Mouse (Mus musculus) cerebellum, postnatal 36 days (tissue): ENCODE data around the gene Zfp454.

Source experiments
- DNase-seq, 2 experiments: peaks; one replicate each; pipeline ENCODE4 v3.0.0; 2021 to 2022; ENCODE audit warnings: mixed read lengths in 2 of 2

Zfp454 gene

GRCm38 (mm10) chr11:50887390-50888128, at the start of gene Zfp454:
Gene Zfp454 (minus strand): TSS chr11:50887651.
- DNase-seq = peak; percentile 93 to 97

- DNase-seq = no peak
These were observed 44.6 kb upstream of the Zfp454 start for GRCm38 (mm10) chr11:50932040-50932439.

GRCm38 (mm10) chr11:50931451-50931866, 44.0 kb upstream of the Zfp454 start, which contains the start of gene Zfp354b:
Gene Zfp354b (minus strand): TSS chr11:50931633.
- DNase-seq = peak; percentile 85 to 87

DNA sequence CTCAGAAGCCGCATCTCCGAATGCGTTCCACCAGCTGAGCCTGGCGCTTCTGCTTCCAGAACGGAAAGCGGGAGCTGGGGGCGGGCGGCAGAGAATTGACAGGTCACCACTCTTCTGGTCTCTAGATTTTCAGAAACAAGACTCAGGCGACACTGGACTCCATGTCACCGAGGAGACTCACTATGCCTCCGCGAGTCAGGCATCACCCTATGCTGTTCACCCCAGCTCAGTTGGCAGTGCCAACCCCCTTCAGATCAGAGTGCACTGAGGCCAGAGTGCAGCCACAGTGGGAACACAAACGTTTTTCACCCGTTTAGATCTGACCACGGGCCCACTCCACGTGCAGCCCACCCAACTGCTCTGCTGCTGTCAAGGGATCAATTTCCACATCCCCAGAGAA, 43.6 kb upstream of the Zfp454 start:
- no peak for DNase-seq

GRCm38 (mm10) chr11:50930469-50931014, 43.1 kb upstream of the Zfp454 start:
- no peak for DNase-seq

GRCm38 (mm10) chr11:50915671-50916320, 28.3 kb upstream of the Zfp454 start, which contains the start of gene Zfp2:
Gene Zfp2 (minus strand): TSS chr11:50916165.
- DNase-seq = peak; percentile 90 to 92

GRCm38 (mm10) chr11:50914461-50914860, 27.0 kb upstream of the Zfp454 start:
- no peak for DNase-seq

GRCm38 (mm10) chr11:50913301-50913700, 25.9 kb upstream of the Zfp454 start:
- no peak for DNase-seq

- no peak for DNase-seq
These were observed 20.7 kb upstream of the Zfp454 start for GRCm38 (mm10) chr11:50908136-50908535.

- DNase-seq = no peak
These were observed 9.9 kb upstream of the Zfp454 start for GRCm38 (mm10) chr11:50897359-50897758.

- DNase-seq = no peak
These were observed 5.0 kb upstream of the Zfp454 start for GRCm38 (mm10) chr11:50892441-50892840.

- peak in 1 of 2 experiments; percentile 15 for DNase-seq
These were observed 538 bp downstream of the Zfp454 start for GRCm38 (mm10) chr11:50886933-50887293.

DNA sequence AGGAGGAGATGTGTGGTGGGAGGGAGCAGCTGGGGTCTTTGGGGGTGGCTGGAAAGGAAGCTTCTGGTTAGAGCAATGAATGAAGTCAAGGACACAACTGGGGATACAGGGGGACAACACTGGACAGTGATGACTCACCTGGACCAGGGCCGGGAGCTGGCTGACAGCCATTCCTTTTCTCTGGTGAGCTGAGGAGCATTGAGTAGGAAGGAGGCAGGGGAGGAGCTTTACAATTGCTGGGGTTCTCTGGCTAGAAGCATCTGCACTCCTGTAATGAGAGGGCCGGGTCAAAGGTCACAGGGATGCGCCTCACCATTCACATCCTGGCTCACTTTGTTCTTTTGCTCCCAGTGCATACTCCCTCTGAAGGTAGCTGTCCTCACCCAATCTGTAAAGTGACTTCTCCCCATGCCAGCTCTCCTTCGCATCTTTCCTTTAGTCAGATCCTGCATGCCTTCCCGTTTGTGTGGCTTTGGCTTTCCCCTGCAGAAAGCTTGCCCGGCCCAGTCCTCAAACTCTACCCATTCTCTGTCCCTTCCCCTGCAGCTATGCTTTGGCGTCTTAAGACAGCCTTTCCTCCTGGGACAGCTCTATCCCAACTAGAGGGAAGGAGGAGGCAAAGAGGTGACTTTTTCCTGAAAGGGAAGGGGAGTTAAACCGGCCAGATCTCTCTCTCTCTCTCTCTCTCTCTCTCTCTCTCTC, 1.1 kb downstream of the Zfp454 start:
- DNase-seq = peak; percentile 38

- no peak for DNase-seq
These were observed 3.7 kb downstream of the Zfp454 start for GRCm38 (mm10) chr11:50883756-50884155.

DNA sequence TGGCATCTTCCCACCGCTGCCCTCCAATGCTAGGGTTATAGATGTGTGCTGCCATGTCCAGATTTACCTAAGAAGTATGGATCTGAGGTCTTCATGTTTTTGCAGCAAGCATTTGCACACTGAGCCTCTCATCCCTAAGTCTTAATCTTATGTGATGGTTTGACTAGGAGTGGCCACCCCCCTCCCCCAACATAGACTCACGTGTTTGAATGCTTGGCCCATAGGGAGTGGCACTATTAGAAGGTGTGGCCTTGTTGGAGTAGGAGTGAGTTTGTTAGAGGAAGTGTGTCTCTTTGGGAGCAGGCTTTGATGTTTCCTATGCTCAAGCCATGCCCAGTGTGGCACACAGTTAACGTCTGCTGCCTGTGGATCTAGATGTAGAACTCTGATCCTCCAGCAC, 8.8 kb downstream of the Zfp454 start:
- no peak for DNase-seq

DNA sequence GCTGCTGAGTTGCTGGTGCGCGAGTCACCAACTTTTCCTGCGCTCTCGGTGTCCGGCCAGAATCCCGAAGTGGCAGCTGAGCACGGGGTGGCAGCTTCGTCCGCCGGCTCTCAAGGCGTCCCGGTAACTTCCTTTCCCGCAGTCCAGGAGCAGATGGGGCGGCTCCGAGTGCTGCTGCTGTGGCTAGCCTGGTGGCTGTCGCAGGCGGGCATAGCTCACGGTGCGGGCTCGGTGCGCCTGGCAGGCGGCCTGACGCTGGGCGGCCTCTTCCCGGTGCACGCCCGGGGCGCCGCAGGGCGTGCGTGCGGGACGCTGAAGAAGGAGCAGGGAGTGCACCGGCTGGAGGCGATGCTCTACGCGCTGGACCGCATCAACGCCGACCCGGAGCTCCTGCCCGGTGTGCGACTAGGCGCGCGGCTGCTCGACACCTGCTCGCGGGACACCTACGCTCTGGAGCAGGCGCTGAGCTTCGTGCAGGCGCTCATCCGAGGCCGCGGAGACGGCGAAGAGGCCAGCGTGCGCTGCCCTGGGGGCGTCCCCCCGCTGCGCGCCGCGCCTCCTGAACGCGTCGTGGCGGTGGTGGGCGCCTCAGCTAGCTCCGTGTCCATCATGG, 36.4 kb downstream of the Zfp454 start:
- DNase-seq = peak in 1 of 2 experiments; percentile 9

- no peak for DNase-seq
These were observed 37.2 kb downstream of the Zfp454 start, which contains the start of gene Grm6 for GRCm38 (mm10) chr11:50850177-50850735. Gene Grm6 (plus strand): TSS chr11:50850685.

DNA sequence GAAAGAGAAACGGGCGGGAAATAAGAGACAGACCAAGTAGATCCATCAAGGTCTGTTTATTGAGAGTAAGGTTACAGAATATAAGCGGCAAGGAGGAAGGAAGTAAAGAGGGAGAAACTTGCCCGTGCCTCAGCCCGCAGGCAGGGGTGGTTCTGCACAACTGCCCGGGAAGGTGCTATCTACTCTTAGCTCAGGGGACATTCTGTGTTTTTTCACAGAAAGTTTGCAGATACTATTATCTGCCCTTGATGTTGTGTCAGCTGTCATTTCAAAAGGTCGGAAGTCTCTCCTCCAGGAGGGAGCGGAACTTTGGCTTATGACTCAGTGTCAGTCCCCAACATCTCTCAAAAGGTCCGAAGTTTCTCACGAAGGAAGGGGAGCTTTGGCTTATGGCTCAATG, 38.1 kb downstream of the Zfp454 start:
- no peak for DNase-seq

DNA sequence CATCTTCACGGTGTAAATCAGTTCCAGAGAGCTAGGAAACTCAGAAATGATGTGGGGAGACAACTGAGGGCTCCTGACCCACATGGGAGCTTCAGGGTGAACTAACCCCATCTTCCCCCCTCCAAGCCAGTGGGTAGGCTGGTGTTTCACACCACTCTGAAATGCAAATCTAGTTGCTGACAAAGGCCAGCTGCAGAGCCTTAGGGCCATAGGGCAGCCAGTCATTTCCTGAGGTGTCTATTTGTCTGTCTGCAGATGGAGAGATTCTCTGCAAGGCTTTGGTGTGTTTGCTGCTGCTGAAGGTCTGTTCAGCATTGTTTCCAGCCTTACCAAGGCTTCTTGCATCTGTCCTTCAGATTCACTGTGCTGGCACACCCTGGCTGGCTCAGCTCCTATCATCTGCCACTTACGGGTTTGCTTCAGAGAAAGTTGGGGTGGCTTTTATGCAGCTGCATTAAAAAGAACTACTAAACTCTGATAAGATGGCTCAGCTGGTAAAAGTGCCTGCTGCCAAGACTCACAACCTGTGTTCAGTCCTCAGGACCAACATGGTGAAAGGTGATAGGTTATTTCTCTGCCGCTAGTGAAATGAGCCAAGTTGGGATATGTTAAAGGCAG, 38.8 kb downstream of the Zfp454 start:
- DNase-seq = no peak

- DNase-seq = no peak
These were observed 40.4 kb downstream of the Zfp454 start for GRCm38 (mm10) chr11:50847047-50847446.

GRCm38 (mm10) chr11:50845951-50846350, 41.5 kb downstream of the Zfp454 start:
- no peak for DNase-seq
